Mouse (Mus musculus) heart, adult 2 months (tissue): ENCODE measurements at regions not wholly inside any gene's neighbourhood (a gene's known extent, or its start where the extent isn't known, plus 50 kb on each side); places are given as distances from the start of the nearest gene placed in this dataset.

Source experiments
- CTCF ChIP-seq: fragments of 200-600 bp; IDR thresholded peaks from 2 replicates; pipeline ENCODE4 v1.8.1; 2022; ENCODE audit warnings: antibody characterized with exemption, mild to moderate bottlenecking, moderate library complexity
- EP300 ChIP-seq: fragments of 200-500 bp; IDR thresholded peaks from 2 replicates; pipeline ENCODE4 v1.6.1; 2011; ENCODE audit warnings: low read depth, low read length, control low read depth; ENCODE audit not compliant: insufficient read depth

GRCm38 (mm10) chr1:105081942-105082341 is 274.6 kb downstream of the Rnf152 start:
- TF ChIP-seq EP300 = no peak
- no peak for TF ChIP-seq CTCF
